ENCODE assay signal across 8 mouse cellular contexts in the genomic region with DNA sequence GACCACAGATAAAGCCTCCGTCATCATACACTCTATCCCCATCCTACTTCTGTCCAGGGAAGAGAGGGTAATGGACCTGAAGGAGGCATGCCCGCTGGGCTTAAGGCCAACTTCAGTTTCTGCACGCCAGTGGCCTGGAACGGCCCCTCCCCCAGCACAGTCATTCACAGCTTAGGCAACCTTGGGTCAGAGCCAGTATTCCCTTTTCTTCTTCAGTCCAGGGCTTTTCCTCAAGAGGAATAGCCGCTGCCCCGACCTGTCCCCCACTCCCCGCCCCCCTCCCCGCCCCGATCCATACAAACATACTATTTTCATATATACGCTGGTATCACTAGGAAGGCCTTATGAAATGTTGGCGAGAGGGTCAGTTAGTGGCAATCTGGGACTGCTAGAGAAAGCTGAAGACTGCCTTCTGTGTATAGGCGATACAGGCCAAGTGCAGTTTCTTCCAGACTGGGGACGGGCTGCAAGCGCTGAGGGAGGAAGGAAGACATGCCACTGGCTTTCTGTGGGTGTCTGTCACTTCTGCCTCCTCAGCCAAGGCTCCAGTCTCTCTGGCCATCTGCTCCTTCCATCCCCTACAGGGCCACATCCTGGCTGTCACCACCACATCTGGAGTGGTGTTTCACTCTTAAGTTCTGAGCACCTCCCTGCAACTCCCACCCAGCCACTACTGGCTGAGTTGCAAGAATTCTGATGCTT.
A peak's percentile ranks its signal among the peaks of the same experiment; 100 is the strongest.
DNase-seq lines count a peak whose midpoint lies in the region; ATAC-seq lines count a peak whose summit lies in the region.

No protein-coding gene starts in this region.

- no peaks in the 10 kb centered on the region for H3K27me3 ChIP-seq in lung, embryonic 15.5 days

- no peaks in the 10 kb centered on the region for H3K36me3 ChIP-seq in lung, embryonic 15.5 days

- no peak overlapping the region for H3K9ac ChIP-seq in lung, embryonic 15.5 days

- peak; percentile 91 to 95 for DNase-seq in cerebellum, postnatal 10 days
- DNase-seq in cerebellum, adult 9-10 months = no peak
- peak; percentile 90 for DNase-seq in adrenal gland, adult 2 months
- DNase-seq in heart, adult 9 months (ENCODE audit: low spot score in 2 of 2) = peak; percentile 68 to 77
- peak; percentile 99 for DNase-seq in kidney, adult 9 months
- DNase-seq in skeletal muscle tissue, adult 2 months (ENCODE audit: low read depth, low spot score) = peak; percentile 52
- no peak for DNase-seq in T-cell, adult 2 months (ENCODE audit: low spot score)

- H3K4me1 ChIP-seq in lung, embryonic 15.5 days = peaks cover 36% of the 10 kb centered on the region

- no peaks in the 10 kb centered on the region for H3K9me3 ChIP-seq in lung, embryonic 15.5 days

- H3K27ac ChIP-seq in lung, embryonic 15.5 days = peak overlapping the region; percentile 46

- WGBS in lung, embryonic 15.5 days = 24% methylated on average over 14 of the region's 14 CpGs

- ATAC-seq in lung, embryonic 15.5 days (ENCODE audit: borderline replicate concordance, extremely low read depth, low FRiP score, low TSS enrichment) = peak; percentile 56

- no peak overlapping the region for H3K4me3 ChIP-seq in lung, embryonic 15.5 days

- H3K4me2 ChIP-seq in lung, embryonic 15.5 days = peak overlapping the region; percentile 26

Comparison
In these comparisons a context has a peak if more than half of its experiments do, and no peak if none do; other contexts are left out.
1. DNase-seq: peak in cerebellum, postnatal 10 days (2 of 2), adrenal gland, adult 2 months (single experiment), heart, adult 9 months (2 of 2), kidney, adult 9 months (single experiment) and skeletal muscle tissue, adult 2 months (single experiment); none in cerebellum, adult 9-10 months (single experiment) and T-cell, adult 2 months (single experiment).